Mouse (Mus musculus) embryonic fibroblast, embryonic 13.5 days (primary cell): Measurements from ENCODE around the gene Mgat5. TPM values are rescaled to one million over a fixed set of nuclear protein-coding genes. Genes with fewer than 3 reads are reported as not detected.

Source experiments
- H3K27ac ChIP-seq: 2 replicates; pipeline ENCODE4 v1.5.1; 2012; ENCODE audit warnings: low read length, control low read depth, inconsistent platforms; ENCODE audit not compliant: insufficient read depth
- H3K4me1 ChIP-seq: 2 replicates; pipeline ENCODE4 v1.6.1; 2011; ENCODE audit warnings: low read length; ENCODE audit not compliant: control insufficient read depth, insufficient read depth
- H3K4me3 ChIP-seq: 2 replicates; pipeline ENCODE4 v1.5.1; 2011; ENCODE audit warnings: mild to moderate bottlenecking, control low read depth, low read length; ENCODE audit not compliant: insufficient read depth
- CTCF ChIP-seq: IDR thresholded peaks from 2 replicates; pipeline ENCODE4 v1.5.1; 2011; ENCODE audit warnings: mild to moderate bottlenecking, control low read depth, low read length, moderate library complexity, borderline replicate concordance; ENCODE audit not compliant: insufficient read depth
- POLR2A ChIP-seq: IDR thresholded peaks from 2 replicates; pipeline ENCODE4 v1.6.1; 2011; ENCODE audit warnings: low read depth, mild to moderate bottlenecking, control low read depth, low read length, moderate library complexity
- polyA plus RNA-seq: library from polyadenylated mRNA; stranded (reverse); fragments of >200 nt; gene quantifications from 2 replicates; pipeline ENCODE4 v1.2.4, GENCODE M21; 2011; ENCODE audit warnings: low read depth; ENCODE audit not compliant: missing spikeins, insufficient read length

Gene Mgat5
- polyA plus RNA-seq, 1 experiment: 13.3 TPM

GRCm38 (mm10) chr1:127248433-127248832, 43.6 kb downstream of the Mgat5 start:
- TF ChIP-seq POLR2A (no peak), CTCF (no peak)
- no peak overlapping the region for H3K4me3 ChIP-seq
- H3K27ac ChIP-seq: no peak overlapping the region
- H3K4me1 ChIP-seq: no peaks in the 10 kb centered on the region

- Histone ChIP-seq H3K27ac (no peak overlapping the region), H3K4me1 (no peaks in the 10 kb centered on the region), H3K4me3 (no peak overlapping the region)
- TF ChIP-seq CTCF (no peak), POLR2A (no peak)
Observed at GRCm38 (mm10) chr1:127249621-127250020, 44.8 kb downstream of the Mgat5 start.

GRCm38 (mm10) chr1:127250313-127250712, 45.5 kb downstream of the Mgat5 start:
- H3K4me1 ChIP-seq: no peaks in the 10 kb centered on the region
- H3K4me3 ChIP-seq: no peak overlapping the region
- TF ChIP-seq POLR2A (no peak), CTCF (no peak)
- no peak overlapping the region for H3K27ac ChIP-seq

- TF ChIP-seq POLR2A (no peak), CTCF (no peak)
- Histone ChIP-seq H3K27ac (no peak overlapping the region), H3K4me3 (no peak overlapping the region), H3K4me1 (no peaks in the 10 kb centered on the region)
Observed at GRCm38 (mm10) chr1:127251751-127252150, 46.9 kb downstream of the Mgat5 start.

- no peak overlapping the region for H3K4me3 ChIP-seq
- no peaks in the 10 kb centered on the region for H3K4me1 ChIP-seq
- TF ChIP-seq CTCF (no peak), POLR2A (no peak)
Observed at GRCm38 (mm10) chr1:127257005-127257404, 52.2 kb downstream of the Mgat5 start.

GRCm38 (mm10) chr1:127259669-127260068, 54.9 kb downstream of the Mgat5 start:
- Histone ChIP-seq H3K27ac (no peak overlapping the region), H3K4me3 (no peak overlapping the region), H3K4me1 (no peaks in the 10 kb centered on the region)
- TF ChIP-seq POLR2A (no peak), CTCF (no peak)

More at GRCm38 (mm10) chr1:127257005-127257404, 52.2 kb downstream of the Mgat5 start:
- no peak overlapping the region for H3K27ac ChIP-seq

GRCm38 (mm10) chr1:127260969-127261368, 56.2 kb downstream of the Mgat5 start:
- no peaks in the 10 kb centered on the region for H3K4me1 ChIP-seq
- TF ChIP-seq CTCF (no peak), POLR2A (no peak)
- no peak overlapping the region for H3K4me3 ChIP-seq
- no peak overlapping the region for H3K27ac ChIP-seq

- no peak overlapping the region for H3K27ac ChIP-seq
- no peaks in the 10 kb centered on the region for H3K4me1 ChIP-seq
- H3K4me3 ChIP-seq: no peak overlapping the region
- no peak for TF ChIP-seq POLR2A
- no peak for TF ChIP-seq CTCF
Observed at GRCm38 (mm10) chr1:127262170-127262837, 57.5 kb downstream of the Mgat5 start.

GRCm38 (mm10) chr1:127267985-127268384, 63.2 kb downstream of the Mgat5 start:
- Histone ChIP-seq H3K4me3 (no peak overlapping the region), H3K4me1 (no peaks in the 10 kb centered on the region), H3K27ac (no peak overlapping the region)
- TF ChIP-seq POLR2A (no peak), CTCF (no peak)

- H3K4me1 ChIP-seq: no peaks in the 10 kb centered on the region
- no peak overlapping the region for H3K4me3 ChIP-seq
- TF ChIP-seq CTCF: no peak
- no peak for TF ChIP-seq POLR2A
- no peak overlapping the region for H3K27ac ChIP-seq
Observed at GRCm38 (mm10) chr1:127269343-127269742, 64.5 kb downstream of the Mgat5 start.
